Mouse (Mus musculus): ENCODE data around the gene Gzmk. TPM values are rescaled to one million over a fixed set of nuclear protein-coding genes. Genes with fewer than 3 reads are reported as not detected.
"Not testable (repeated sequence)": the region's sequence is repeated elsewhere in the genome, so short reads cannot be mapped to it uniquely, and the experiment has no call there.

Gzmk gene
- polyA plus RNA-seq, 1 experiment, result not detected

DNA sequence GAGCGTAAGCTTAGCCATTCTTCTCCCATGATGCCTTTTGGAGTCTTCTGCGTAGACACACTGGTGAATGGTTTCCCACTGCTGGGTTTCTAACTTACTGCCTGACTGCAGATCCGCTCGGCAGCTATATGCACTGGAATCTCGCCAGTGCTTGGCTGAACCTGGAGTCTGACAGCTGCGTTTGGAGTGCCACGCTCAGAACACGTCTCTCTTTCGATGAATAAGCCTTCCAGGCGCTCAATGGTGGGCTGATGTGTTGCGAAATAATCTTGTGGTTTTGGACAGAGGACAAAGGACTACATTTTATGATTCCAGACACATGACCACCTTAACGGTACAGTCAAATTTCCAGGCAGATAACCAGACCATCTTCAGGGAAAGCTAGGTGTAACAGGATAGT, 37.1 kb upstream of the Gzmk start:
- Histone ChIP-seq H3K27me3 (ENCODE audit: control insufficient read depth, insufficient read depth, low read length, poor library complexity, severe bottlenecking) (no peaks in the 10 kb centered on the region; the same call in 1 of the 2 replicates), H3K9ac (ENCODE audit: low read depth, poor library complexity, severe bottlenecking) (no peak overlapping the region)

DNA sequence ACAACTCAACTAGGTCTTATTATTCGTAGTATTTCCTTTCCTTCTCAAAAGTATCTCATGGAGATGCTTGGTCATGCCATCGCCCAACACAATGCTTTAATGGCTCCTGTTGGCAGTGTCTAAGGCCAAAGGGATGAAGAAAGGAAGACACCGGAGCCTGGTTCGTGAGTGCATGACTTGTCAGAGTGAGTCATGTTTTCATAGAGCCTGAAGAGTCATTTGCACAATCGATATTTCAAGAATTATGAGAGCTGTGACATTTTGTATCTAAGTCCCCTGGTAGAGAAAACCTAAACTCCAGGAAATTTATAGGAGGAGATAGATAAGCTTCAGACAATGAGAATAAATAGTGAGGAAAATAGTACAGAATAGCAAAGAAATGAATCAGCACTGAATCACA, 33.5 kb upstream of the Gzmk start:
- TF ChIP-seq CTCF (IDR thresholded peaks at IDR 0.05; ENCODE audit: low read depth, low read length) (no peak), EP300 (IDR thresholded peaks at IDR 0.05; ENCODE audit: insufficient read depth, low read depth, low read length) (no peak), POLR2A (IDR thresholded peaks at IDR 0.05; ENCODE audit: insufficient read depth, low read length) (no peak)
- no peak overlapping the region for H3K4me3 ChIP-seq (ENCODE audit: low read depth, low read length)
- H3K27ac ChIP-seq (ENCODE audit: insufficient read depth, low read length), result no peak overlapping the region
- H3K27me3 ChIP-seq (ENCODE audit: control insufficient read depth, insufficient read depth, low read length, poor library complexity, severe bottlenecking), result no peaks in the 10 kb centered on the region; the same call in 1 of the 2 replicates
- H3K4me1 ChIP-seq (ENCODE audit: control insufficient read depth, insufficient read depth, low read length), result peaks cover 2% of the 10 kb centered on the region
- H3K9me3 ChIP-seq (replicated peaks; ENCODE audit: control insufficient read depth, insufficient read depth, low read length, poor library complexity, severe bottlenecking), result no peaks in the 10 kb centered on the region
- no peak overlapping the region for H3K9ac ChIP-seq (ENCODE audit: low read depth, poor library complexity, severe bottlenecking)
- H3K36me3 ChIP-seq (ENCODE audit: control insufficient read depth, insufficient read depth, low read length, poor library complexity, severe bottlenecking), result no peaks in the 10 kb centered on the region

More for the DNA sequence above, 37.1 kb upstream of the Gzmk start:
- Histone ChIP-seq H3K27ac (ENCODE audit: insufficient read depth, low read length) (no peak overlapping the region), H3K4me3 (ENCODE audit: low read depth, low read length) (no peak overlapping the region), H3K36me3 (ENCODE audit: control insufficient read depth, insufficient read depth, low read length, poor library complexity, severe bottlenecking) (no peaks in the 10 kb centered on the region), H3K4me1 (ENCODE audit: control insufficient read depth, insufficient read depth, low read length) (peaks cover 2% of the 10 kb centered on the region), H3K9me3 (replicated peaks; ENCODE audit: control insufficient read depth, insufficient read depth, low read length, poor library complexity, severe bottlenecking) (no peaks in the 10 kb centered on the region)
- TF ChIP-seq POLR2A (IDR thresholded peaks at IDR 0.05; ENCODE audit: insufficient read depth, low read length), result no peak
- TF ChIP-seq CTCF (IDR thresholded peaks at IDR 0.05; ENCODE audit: low read depth, low read length), result no peak
- TF ChIP-seq EP300 (IDR thresholded peaks at IDR 0.05; ENCODE audit: insufficient read depth, low read depth, low read length), result no peak

DNA sequence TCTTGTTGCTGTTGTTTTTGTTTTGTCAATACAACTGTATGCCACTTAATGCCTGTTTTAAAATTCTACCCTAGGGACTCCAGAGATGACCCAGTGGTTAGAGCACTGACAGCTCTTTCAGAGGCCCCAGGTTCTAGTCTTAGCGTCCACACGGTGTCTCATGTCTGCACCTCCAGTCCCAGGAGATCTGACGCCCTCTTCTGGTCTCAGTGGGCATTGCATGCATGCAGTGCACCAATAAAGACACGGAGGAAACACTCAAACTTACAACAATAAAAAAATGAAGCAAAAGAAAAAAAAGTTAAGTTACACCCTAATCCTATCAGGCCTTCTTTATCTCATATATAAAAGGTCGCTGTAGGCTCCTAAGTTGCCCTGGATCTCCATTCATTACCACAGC, 31.5 kb upstream of the Gzmk start:
- H3K9ac ChIP-seq (ENCODE audit: low read depth, poor library complexity, severe bottlenecking), result no peak overlapping the region

DNA sequence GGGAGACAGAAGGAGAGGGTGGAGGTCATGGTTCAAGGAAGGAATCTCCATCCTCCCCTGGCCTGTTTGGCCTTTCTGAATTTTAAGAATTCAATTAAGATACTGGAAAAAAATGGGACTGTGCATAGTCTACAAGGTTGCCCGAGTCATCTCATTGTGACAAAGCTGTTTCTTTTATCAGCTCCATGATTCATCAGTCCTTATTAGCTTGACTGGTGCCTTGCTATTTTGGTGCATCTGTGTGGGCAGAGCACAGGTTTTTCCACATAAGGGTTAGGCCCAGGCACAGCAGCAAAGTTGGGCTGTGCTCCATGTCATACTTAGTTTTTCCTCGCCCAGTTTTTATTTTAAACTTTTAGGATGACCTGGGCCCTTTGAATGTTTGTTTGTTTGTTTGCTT, 31.1 kb upstream of the Gzmk start:
- Histone ChIP-seq H3K9me3 (replicated peaks; ENCODE audit: control insufficient read depth, insufficient read depth, low read length, poor library complexity, severe bottlenecking) (no peaks in the 10 kb centered on the region), H3K27ac (ENCODE audit: insufficient read depth, low read length) (no peak overlapping the region), H3K4me1 (ENCODE audit: control insufficient read depth, insufficient read depth, low read length) (peaks cover 2% of the 10 kb centered on the region), H3K9ac (ENCODE audit: low read depth, poor library complexity, severe bottlenecking) (no peak overlapping the region), H3K27me3 (ENCODE audit: control insufficient read depth, insufficient read depth, low read length, poor library complexity, severe bottlenecking) (no peaks in the 10 kb centered on the region; the same call in 1 of the 2 replicates), H3K36me3 (ENCODE audit: control insufficient read depth, insufficient read depth, low read length, poor library complexity, severe bottlenecking) (no peaks in the 10 kb centered on the region), H3K4me3 (ENCODE audit: low read depth, low read length) (no peak overlapping the region)
- TF ChIP-seq POLR2A (IDR thresholded peaks at IDR 0.05; ENCODE audit: insufficient read depth, low read length) (no peak), EP300 (IDR thresholded peaks at IDR 0.05; ENCODE audit: insufficient read depth, low read depth, low read length) (no peak), CTCF (IDR thresholded peaks at IDR 0.05; ENCODE audit: low read depth, low read length) (no peak)

More for the DNA sequence above, 31.5 kb upstream of the Gzmk start:
- Histone ChIP-seq H3K4me1 (ENCODE audit: control insufficient read depth, insufficient read depth, low read length) (peaks cover 2% of the 10 kb centered on the region), H3K36me3 (ENCODE audit: control insufficient read depth, insufficient read depth, low read length, poor library complexity, severe bottlenecking) (no peaks in the 10 kb centered on the region), H3K27me3 (ENCODE audit: control insufficient read depth, insufficient read depth, low read length, poor library complexity, severe bottlenecking) (no peaks in the 10 kb centered on the region; the same call in 1 of the 2 replicates), H3K27ac (ENCODE audit: insufficient read depth, low read length) (no peak overlapping the region), H3K4me3 (ENCODE audit: low read depth, low read length) (no peak overlapping the region), H3K9me3 (replicated peaks; ENCODE audit: control insufficient read depth, insufficient read depth, low read length, poor library complexity, severe bottlenecking) (no peaks in the 10 kb centered on the region)
- TF ChIP-seq POLR2A (IDR thresholded peaks at IDR 0.05; ENCODE audit: insufficient read depth, low read length), result no peak
- TF ChIP-seq CTCF (IDR thresholded peaks at IDR 0.05; ENCODE audit: low read depth, low read length), result peak; percentile 88

DNA sequence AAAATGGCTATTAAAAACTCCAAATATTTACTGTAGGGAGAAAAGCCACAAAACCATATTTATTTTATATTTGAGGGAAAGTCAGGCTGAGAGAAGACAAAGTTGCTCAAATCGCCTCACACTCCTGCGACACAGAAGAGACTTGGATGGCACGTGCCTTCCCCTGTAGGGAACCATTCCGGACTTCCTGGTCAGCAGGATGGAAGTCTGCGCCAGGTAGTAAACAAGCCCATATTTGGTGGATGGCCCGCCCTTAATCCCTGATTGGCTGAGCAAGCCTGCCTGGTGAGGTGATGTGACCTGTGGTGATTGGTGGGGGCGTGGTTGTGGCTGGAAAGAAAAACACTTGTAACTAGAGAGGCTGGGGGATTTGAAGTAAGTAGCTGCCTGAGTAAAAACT, 26.9 kb upstream of the Gzmk start:
- H3K4me3 ChIP-seq (ENCODE audit: low read depth, low read length); H3K9ac ChIP-seq (ENCODE audit: low read depth, poor library complexity, severe bottlenecking); H3K4me1 ChIP-seq (ENCODE audit: control insufficient read depth, insufficient read depth, low read length); H3K27ac ChIP-seq (ENCODE audit: insufficient read depth, low read length); H3K9me3 ChIP-seq (replicated peaks; ENCODE audit: control insufficient read depth, insufficient read depth, low read length, poor library complexity, severe bottlenecking); H3K36me3 ChIP-seq (ENCODE audit: control insufficient read depth, insufficient read depth, low read length, poor library complexity, severe bottlenecking); H3K27me3 ChIP-seq (ENCODE audit: control insufficient read depth, insufficient read depth, low read length, poor library complexity, severe bottlenecking): not testable (repeated sequence)
- 0 out of 2 replicates have a peak, but pooled peaks have one; percentile 50 for TF ChIP-seq EP300 (IDR thresholded peaks at IDR 0.05; ENCODE audit: insufficient read depth, low read depth, low read length)

DNA sequence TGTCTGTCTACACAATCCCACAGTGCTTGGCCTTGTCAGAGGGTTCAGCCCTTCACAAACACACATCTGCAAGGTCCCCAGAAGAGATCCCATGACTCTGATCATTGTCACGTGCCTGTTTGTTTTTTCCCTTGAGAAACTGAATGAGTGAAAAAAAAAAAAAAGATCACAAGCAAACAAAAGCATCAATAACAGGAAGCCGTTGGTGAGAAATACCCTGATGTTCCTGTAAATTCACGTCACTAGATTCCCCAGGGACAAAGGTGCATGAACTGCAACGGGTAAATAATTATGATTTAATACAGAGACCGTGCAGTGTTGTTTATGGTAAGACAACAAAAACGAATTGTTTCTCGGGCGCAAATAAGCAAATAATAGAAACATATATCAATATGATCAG, 19.3 kb upstream of the Gzmk start:
- Histone ChIP-seq H3K9ac (ENCODE audit: low read depth, poor library complexity, severe bottlenecking) (no peak overlapping the region), H3K4me3 (ENCODE audit: low read depth, low read length) (no peak overlapping the region), H3K27ac (ENCODE audit: insufficient read depth, low read length) (no peak overlapping the region), H3K9me3 (replicated peaks; ENCODE audit: control insufficient read depth, insufficient read depth, low read length, poor library complexity, severe bottlenecking) (no peaks in the 10 kb centered on the region), H3K4me1 (ENCODE audit: control insufficient read depth, insufficient read depth, low read length) (no peaks in the 10 kb centered on the region), H3K36me3 (ENCODE audit: control insufficient read depth, insufficient read depth, low read length, poor library complexity, severe bottlenecking) (no peaks in the 10 kb centered on the region), H3K27me3 (ENCODE audit: control insufficient read depth, insufficient read depth, low read length, poor library complexity, severe bottlenecking) (no peaks in the 10 kb centered on the region)
- no peak for TF ChIP-seq CTCF (IDR thresholded peaks at IDR 0.05; ENCODE audit: low read depth, low read length)
- no peak for TF ChIP-seq EP300 (IDR thresholded peaks at IDR 0.05; ENCODE audit: insufficient read depth, low read depth, low read length)
- no peak for TF ChIP-seq POLR2A (IDR thresholded peaks at IDR 0.05; ENCODE audit: insufficient read depth, low read length)
